Mouse (Mus musculus) c-Kit-negative CD71-positive TER-119-positive erythroid progenitor cells, embryonic 14.5 days (primary cell): ENCODE data around the gene Pphln1.

Source experiments
- DNase-seq: peaks from one replicate; pipeline ENCODE4 v3.0.0-alpha.2; 2013; ENCODE audit warnings: low read depth, low spot score

Pphln1 gene

GRCm38 (mm10) chr15:93433811-93434210, 35.7 kb downstream of the Pphln1 start:
- no peak for DNase-seq

- no peak for DNase-seq
Measured at GRCm38 (mm10) chr15:93435998-93436397, 37.8 kb downstream of the Pphln1 start.

- no peak for DNase-seq
Measured at GRCm38 (mm10) chr15:93438663-93439062, 40.5 kb downstream of the Pphln1 start.

- DNase-seq: no peak
Measured at GRCm38 (mm10) chr15:93442271-93442670, 44.1 kb downstream of the Pphln1 start.

GRCm38 (mm10) chr15:93443676-93444075, 45.5 kb downstream of the Pphln1 start:
- DNase-seq: no peak

- DNase-seq: no peak
Measured at GRCm38 (mm10) chr15:93448862-93449261, 50.7 kb downstream of the Pphln1 start.

- no peak for DNase-seq
Measured at GRCm38 (mm10) chr15:93453296-93453695, 55.1 kb downstream of the Pphln1 start.

- DNase-seq: no peak
Measured at GRCm38 (mm10) chr15:93456005-93456404, 57.9 kb downstream of the Pphln1 start.

GRCm38 (mm10) chr15:93459422-93459821, 61.3 kb downstream of the Pphln1 start:
- no peak for DNase-seq

GRCm38 (mm10) chr15:93461066-93461465, 62.9 kb downstream of the Pphln1 start:
- no peak for DNase-seq

GRCm38 (mm10) chr15:93471651-93472050, 73.5 kb downstream of the Pphln1 start:
- no peak for DNase-seq

- no peak for DNase-seq
Measured at GRCm38 (mm10) chr15:93472089-93472488, 73.9 kb downstream of the Pphln1 start.

GRCm38 (mm10) chr15:93474277-93474676, 76.1 kb downstream of the Pphln1 start:
- DNase-seq: no peak

GRCm38 (mm10) chr15:93475688-93476087, 77.5 kb downstream of the Pphln1 start:
- no peak for DNase-seq

- no peak for DNase-seq
Measured at GRCm38 (mm10) chr15:93477729-93478128, 79.6 kb downstream of the Pphln1 start.

GRCm38 (mm10) chr15:93478676-93479075, 80.5 kb downstream of the Pphln1 start:
- DNase-seq: no peak

GRCm38 (mm10) chr15:93479445-93479844, 81.3 kb downstream of the Pphln1 start:
- no peak for DNase-seq

GRCm38 (mm10) chr15:93481112-93481511, 83.0 kb downstream of the Pphln1 start:
- no peak for DNase-seq

GRCm38 (mm10) chr15:93484261-93484710, 86.1 kb downstream of the Pphln1 start:
- DNase-seq: no peak

GRCm38 (mm10) chr15:93485252-93485651, 87.1 kb downstream of the Pphln1 start:
- DNase-seq: no peak

- no peak for DNase-seq
Measured at GRCm38 (mm10) chr15:93486066-93486465, 87.9 kb downstream of the Pphln1 start.

- DNase-seq: no peak
Measured at GRCm38 (mm10) chr15:93489597-93489996, 91.4 kb downstream of the Pphln1 start.

GRCm38 (mm10) chr15:93494700-93495099, 96.5 kb downstream of the Pphln1 start:
- no peak for DNase-seq

- DNase-seq: no peak
Measured at GRCm38 (mm10) chr15:93499866-93500265, 101.7 kb downstream of the Pphln1 start.
